Mouse (Mus musculus) gastrocnemius, adult 2 months (tissue): ENCODE data around the gene Arfip1. TPM values are rescaled to one million over a fixed set of nuclear protein-coding genes. Genes with fewer than 3 reads are reported as not detected.

Source experiments
- DNase-seq: peaks from one replicate; pipeline ENCODE4 v3.0.0; 2022
- H3K27ac ChIP-seq: fragments of 200-600 bp; 2 replicates; pipeline ENCODE4 v1.8.1; 2022; ENCODE audit warnings: mild to moderate bottlenecking
- H3K4me3 ChIP-seq: fragments of 200-600 bp; 2 replicates; pipeline ENCODE4 v1.8.1; 2022; ENCODE audit warnings: mild to moderate bottlenecking, moderate library complexity
- CTCF ChIP-seq: fragments of 200-600 bp; IDR thresholded peaks from 2 replicates; pipeline ENCODE4 v1.8.1; 2022; ENCODE audit warnings: antibody characterized with exemption, mild to moderate bottlenecking, moderate library complexity
- intact Hi-C: fragments of 180-260 bp; cut with DNase I; formaldehyde crosslinking; loops from one replicate; pipeline ENCODE4 v1.15.1; 2025
- total RNA-seq, 2 experiments: library from RNA; stranded (reverse); gene quantifications; 2 replicates each; pipeline ENCODE4 v1.2.3; 2021

Gene Arfip1
- total RNA-seq, 2 experiments from 2014 or later = 9.2 to 11.2 TPM

- Histone ChIP-seq H3K4me3 (no peak overlapping the region), H3K27ac (no peak overlapping the region)
- DNase-seq = no peak
- TF ChIP-seq CTCF = no peak
- intact Hi-C loops = no loop called here
Observed at GRCm38 (mm10) chr3:84478195-84478594, 104.2 kb downstream of the Arfip1 start.

GRCm38 (mm10) chr3:84477498-84477897 is 104.9 kb downstream of the Arfip1 start:
- no peak overlapping the region for H3K4me3 ChIP-seq
- no peak for DNase-seq
- no peak for TF ChIP-seq CTCF
- intact Hi-C loops = no loop called here
- H3K27ac ChIP-seq = no peak overlapping the region

- no peak for DNase-seq
- no peak overlapping the region for H3K27ac ChIP-seq
- H3K4me3 ChIP-seq = no peak overlapping the region
- intact Hi-C loops = no loop called here
- TF ChIP-seq CTCF = no peak
Observed at GRCm38 (mm10) chr3:84474981-84475775, 107.2 kb downstream of the Arfip1 start.

- DNase-seq = no peak
- intact Hi-C loops = no loop called here
- Histone ChIP-seq H3K4me3 (no peak overlapping the region), H3K27ac (no peak overlapping the region)
- no peak for TF ChIP-seq CTCF
Observed at GRCm38 (mm10) chr3:84474398-84474797, 108.0 kb downstream of the Arfip1 start.

- TF ChIP-seq CTCF = no peak
- no peak overlapping the region for H3K4me3 ChIP-seq
- no peak overlapping the region for H3K27ac ChIP-seq
- intact Hi-C loops = no loop called here
- DNase-seq = no peak
Observed at GRCm38 (mm10) chr3:84472955-84473354, 109.5 kb downstream of the Arfip1 start.

GRCm38 (mm10) chr3:84472527-84472926 is 109.9 kb downstream of the Arfip1 start:
- Histone ChIP-seq H3K27ac (no peak overlapping the region), H3K4me3 (no peak overlapping the region)
- TF ChIP-seq CTCF = no peak
- intact Hi-C loops = no loop called here
- DNase-seq = no peak

- Histone ChIP-seq H3K4me3 (no peak overlapping the region), H3K27ac (no peak overlapping the region)
- TF ChIP-seq CTCF = no peak
- intact Hi-C loops = no loop called here
- DNase-seq = no peak
Observed at GRCm38 (mm10) chr3:84471146-84471545, 111.3 kb downstream of the Arfip1 start.

- H3K27ac ChIP-seq = no peak overlapping the region
- H3K4me3 ChIP-seq = no peak overlapping the region
- no peak for DNase-seq
- no peak for TF ChIP-seq CTCF
- intact Hi-C loops = no loop called here
Observed at GRCm38 (mm10) chr3:84468111-84468453, 114.3 kb downstream of the Arfip1 start.

- DNase-seq = no peak
- no peak for TF ChIP-seq CTCF
- H3K27ac ChIP-seq = no peak overlapping the region
- H3K4me3 ChIP-seq = no peak overlapping the region
- intact Hi-C loops = no loop called here
Observed at GRCm38 (mm10) chr3:84467419-84468110, 114.9 kb downstream of the Arfip1 start.

GRCm38 (mm10) chr3:84465822-84466500 is 116.5 kb downstream of the Arfip1 start:
- no peak overlapping the region for H3K27ac ChIP-seq
- intact Hi-C loops = no loop called here
- DNase-seq = no peak
- no peak for TF ChIP-seq CTCF
- H3K4me3 ChIP-seq = no peak overlapping the region

- DNase-seq = no peak
- Histone ChIP-seq H3K4me3 (no peak overlapping the region), H3K27ac (no peak overlapping the region)
- TF ChIP-seq CTCF = no peak
- intact Hi-C loops = no loop called here
Observed at GRCm38 (mm10) chr3:84461687-84462086, 120.7 kb downstream of the Arfip1 start.

GRCm38 (mm10) chr3:84460952-84461351 is 121.5 kb downstream of the Arfip1 start:
- no peak overlapping the region for H3K4me3 ChIP-seq
- no peak overlapping the region for H3K27ac ChIP-seq
- DNase-seq = no peak
- no peak for TF ChIP-seq CTCF
- intact Hi-C loops = no loop called here

- no peak for DNase-seq
- H3K27ac ChIP-seq = no peak overlapping the region
- intact Hi-C loops = no loop called here
- no peak overlapping the region for H3K4me3 ChIP-seq
- TF ChIP-seq CTCF = no peak
Observed at GRCm38 (mm10) chr3:84460499-84460898, 121.9 kb downstream of the Arfip1 start.
